Mouse (Mus musculus) macrophage (primary cell): ENCODE measurements around the gene Gm20662. TPM values are rescaled to one million over a fixed set of nuclear protein-coding genes. Genes with fewer than 3 reads are reported as not detected.

ENCODE experiments used
- H3K27ac ChIP-seq: fragments of 350-480 bp; formaldehyde crosslinking; 2 replicates; pipeline ENCODE4 v1.9.0; 2021
- H3K36me3 ChIP-seq: fragments of 350-480 bp; formaldehyde crosslinking; 2 replicates; pipeline ENCODE4 v1.9.0; 2021; ENCODE audit errors: inconsistent target
- H3K4me3 ChIP-seq: fragments of 350-480 bp; formaldehyde crosslinking; 2 replicates; pipeline ENCODE4 v1.9.0; 2021; ENCODE audit errors: inconsistent target
- H3K79me2 ChIP-seq: fragments of 350-480 bp; formaldehyde crosslinking; 2 replicates; pipeline ENCODE4 v1.9.0; 2021; ENCODE audit errors: inconsistent target
- WGBS: methylation state at CpG from one replicate; pipeline ENCODE4 v1.1.7; 2026; ENCODE audit warnings: inconsistent platforms; ENCODE audit not compliant: missing documents; 5-methylcytosine and 5-hydroxymethylcytosine counted together
- polyA plus RNA-seq: library from polyadenylated mRNA; stranded (reverse); fragments of 250-400 nt; gene quantifications from 3 replicates; pipeline ENCODE4 v1.2.4, GENCODE M21; 2018; ENCODE audit warnings: inconsistent platforms

Gene Gm20662
- polyA plus RNA-seq, 1 experiment from 2014 or later, result 1.0 TPM

GRCm38 (mm10) chr9:107964681-107965080 is 31.5 kb upstream of the Gm20662 start:
- Histone ChIP-seq H3K4me3 (no peak overlapping the region), H3K36me3 (no peaks in the 10 kb centered on the region), H3K27ac (no peak overlapping the region), H3K79me2 (no peaks in the 10 kb centered on the region)
- 95% methylated on average over 9 of the region's 9 CpGs for WGBS

- 65% methylated on average over 10 of the region's 10 CpGs for WGBS
- no peaks in the 10 kb centered on the region for H3K36me3 ChIP-seq
- H3K4me3 ChIP-seq, result no peak overlapping the region
- H3K27ac ChIP-seq, result no peak overlapping the region
- no peaks in the 10 kb centered on the region for H3K79me2 ChIP-seq
Observed at GRCm38 (mm10) chr9:107966676-107967075, 29.5 kb upstream of the Gm20662 start.

GRCm38 (mm10) chr9:107967437-107967836 is 28.7 kb upstream of the Gm20662 start:
- Histone ChIP-seq H3K36me3 (no peaks in the 10 kb centered on the region), H3K79me2 (no peaks in the 10 kb centered on the region), H3K4me3 (no peak overlapping the region), H3K27ac (no peak overlapping the region)
- 94% methylated on average over 6 of the region's 6 CpGs for WGBS

- no peak overlapping the region for H3K27ac ChIP-seq
- no peaks in the 10 kb centered on the region for H3K36me3 ChIP-seq
- WGBS, result 89% methylated on average over 7 of the region's 7 CpGs
- no peak overlapping the region for H3K4me3 ChIP-seq
- no peaks in the 10 kb centered on the region for H3K79me2 ChIP-seq
Observed at GRCm38 (mm10) chr9:107968531-107968930, 27.6 kb upstream of the Gm20662 start.

- Histone ChIP-seq H3K79me2 (no peaks in the 10 kb centered on the region), H3K36me3 (no peaks in the 10 kb centered on the region), H3K4me3 (no peak overlapping the region), H3K27ac (no peak overlapping the region)
- 85% methylated on average over 5 of the region's 5 CpGs for WGBS
Observed at GRCm38 (mm10) chr9:107970311-107970710, 25.8 kb upstream of the Gm20662 start.

- 63% methylated on average over 8 of the region's 8 CpGs for WGBS
Observed at GRCm38 (mm10) chr9:107971690-107972541, 24.2 kb upstream of the Gm20662 start.

GRCm38 (mm10) chr9:107974491-107975171 is 21.5 kb upstream of the Gm20662 start:
- H3K36me3 ChIP-seq, result peaks cover 30% of the 10 kb centered on the region
- H3K27ac ChIP-seq, result peak overlapping the region; percentile 91
- peak overlapping the region; percentile 88; the same call in 1 of the 2 replicates for H3K4me3 ChIP-seq
- 59% methylated on average over 10 of the region's 10 CpGs for WGBS
- H3K79me2 ChIP-seq, result peaks cover 43% of the 10 kb centered on the region

More at GRCm38 (mm10) chr9:107971690-107972541, 24.2 kb upstream of the Gm20662 start:
- H3K27ac ChIP-seq, result no peak overlapping the region
- peaks cover 3% of the 10 kb centered on the region; the same call in 1 of the 2 replicates for H3K36me3 ChIP-seq
- H3K79me2 ChIP-seq, result peaks cover 16% of the 10 kb centered on the region
- H3K4me3 ChIP-seq, result no peak overlapping the region

GRCm38 (mm10) chr9:107975399-107976386 is 20.5 kb upstream of the Gm20662 start, which contains the start of gene Uba7:
TSS of gene Uba7 (plus strand) at chr9:107975505.
- H3K27ac ChIP-seq, result peak within 1 kb of the TSS; percentile 91
- H3K4me3 ChIP-seq, result peak within 1 kb of the TSS; percentile 88
- H3K79me2 ChIP-seq, result peaks cover 48% of the 10 kb centered on the region
- 15% methylated on average over 12 of the region's 12 CpGs for WGBS
- H3K36me3 ChIP-seq, result peaks cover 41% of the 10 kb centered on the region

GRCm38 (mm10) chr9:107978815-107979214 is 17.3 kb upstream of the Gm20662 start:
- Histone ChIP-seq H3K27ac (no peak overlapping the region), H3K4me3 (no peak overlapping the region), H3K36me3 (peaks cover 52% of the 10 kb centered on the region), H3K79me2 (peaks cover 48% of the 10 kb centered on the region)
- WGBS, result 94% methylated on average over 10 of the region's 12 CpGs

- H3K79me2 ChIP-seq, result peaks cover 32% of the 10 kb centered on the region
- H3K36me3 ChIP-seq, result peaks cover 48% of the 10 kb centered on the region
- H3K4me3 ChIP-seq, result no peak overlapping the region
- WGBS, result 39% methylated on average over 6 of the region's 7 CpGs
- H3K27ac ChIP-seq, result peak overlapping the region; percentile 89
Observed at GRCm38 (mm10) chr9:107981684-107982605, 14.2 kb upstream of the Gm20662 start.

- WGBS, result 3% methylated on average over 11 of the region's 14 CpGs
Observed at GRCm38 (mm10) chr9:107982681-107983346, 13.3 kb upstream of the Gm20662 start, which contains the start of gene Gm20661. TSS of gene Gm20661 (plus strand) at chr9:107983058.

GRCm38 (mm10) chr9:107983421-107983890 is 12.7 kb upstream of the Gm20662 start:
- peaks cover 17% of the 10 kb centered on the region; the same call in 1 of the 2 replicates for H3K79me2 ChIP-seq
- H3K27ac ChIP-seq, result peak overlapping the region; percentile 89
- 13% methylated on average over 4 of the region's 4 CpGs for WGBS
- peak overlapping the region; percentile 6; the same call in 1 of the 2 replicates for H3K4me3 ChIP-seq
- peaks cover 33% of the 10 kb centered on the region for H3K36me3 ChIP-seq

More at GRCm38 (mm10) chr9:107982681-107983346, 13.3 kb upstream of the Gm20662 start, which contains the start of gene Gm20661:
- peak within 1 kb of the TSS; percentile 6; the same call in 1 of the 2 replicates for H3K4me3 ChIP-seq
- H3K79me2 ChIP-seq, result peaks cover 23% of the 10 kb centered on the region; the same call in 1 of the 2 replicates
- peak within 1 kb of the TSS; percentile 89 for H3K27ac ChIP-seq
- peaks cover 40% of the 10 kb centered on the region for H3K36me3 ChIP-seq
